Mouse (Mus musculus): ENCODE results near the gene Bsx. TPM values are rescaled to one million over a fixed set of nuclear protein-coding genes. Genes with fewer than 3 reads are reported as not detected.

The Bsx gene
- total RNA-seq, 2 experiments from 2014 or later = not detected

DNA sequence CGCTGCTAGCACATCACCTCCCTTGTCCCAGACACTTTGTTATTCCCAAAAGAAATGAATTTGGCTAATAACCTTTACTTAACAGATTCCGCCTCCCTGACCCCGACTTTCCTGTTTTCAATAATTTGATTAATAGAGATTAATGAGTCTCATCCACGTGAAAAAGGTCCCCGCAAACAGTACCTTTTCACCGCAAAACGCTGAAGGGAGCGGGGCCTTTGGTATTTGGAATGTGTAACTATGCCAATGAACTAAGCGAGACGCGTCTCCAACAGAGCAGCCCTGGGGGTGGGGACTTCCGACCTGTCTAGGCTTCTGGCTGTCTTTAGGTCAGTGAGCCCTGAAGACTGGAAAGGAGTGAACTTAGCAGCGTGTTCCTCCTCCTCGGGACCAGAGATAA lies 5.1 kb downstream of the Bsx start:
- ATAC-seq (replicated peaks; ENCODE audit: low FRiP score, poor library complexity, severe bottlenecking) = no peak

DNA sequence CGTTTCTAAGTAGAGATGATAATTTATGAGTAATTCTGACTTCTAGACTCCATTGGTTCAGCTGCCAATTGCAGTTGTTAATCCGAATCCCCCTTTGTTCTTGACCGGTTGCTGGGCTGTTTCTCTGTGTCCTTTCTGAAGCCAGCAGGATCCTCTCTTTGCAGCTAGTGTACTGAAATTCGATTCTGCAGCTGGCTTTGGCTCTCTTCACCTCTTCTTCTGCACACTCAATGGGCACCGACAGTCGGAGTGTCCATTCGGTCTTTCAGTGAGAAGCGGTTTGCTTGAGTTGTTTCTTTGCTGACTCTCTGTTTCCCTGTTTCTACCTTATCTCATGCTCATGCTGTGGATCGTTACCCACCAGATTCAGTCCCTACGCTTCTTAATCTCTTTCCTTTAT lies 11.7 kb downstream of the Bsx start:
- no peak for ATAC-seq (replicated peaks; ENCODE audit: low FRiP score, poor library complexity, severe bottlenecking)

DNA sequence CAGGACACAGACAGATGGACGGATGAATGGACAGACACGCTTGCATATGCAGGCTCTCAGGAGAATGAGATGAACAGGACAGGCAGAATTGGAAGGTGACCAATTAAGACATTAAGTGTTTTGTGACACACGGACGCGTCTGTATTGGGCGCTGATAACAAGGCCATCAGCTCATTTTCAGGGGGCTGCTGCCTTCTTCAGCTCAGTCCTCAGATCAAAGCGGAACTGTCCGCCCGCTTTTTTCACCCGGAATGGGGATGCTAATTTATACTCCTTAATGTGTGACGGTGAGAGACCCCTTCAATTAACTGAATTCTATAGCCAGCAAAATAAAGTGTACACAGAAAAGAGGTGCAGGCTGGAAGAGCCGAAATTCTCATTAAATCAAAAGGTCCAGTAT lies 15.5 kb downstream of the Bsx start:
- ATAC-seq (replicated peaks; ENCODE audit: low FRiP score, poor library complexity, severe bottlenecking) = no peak

DNA sequence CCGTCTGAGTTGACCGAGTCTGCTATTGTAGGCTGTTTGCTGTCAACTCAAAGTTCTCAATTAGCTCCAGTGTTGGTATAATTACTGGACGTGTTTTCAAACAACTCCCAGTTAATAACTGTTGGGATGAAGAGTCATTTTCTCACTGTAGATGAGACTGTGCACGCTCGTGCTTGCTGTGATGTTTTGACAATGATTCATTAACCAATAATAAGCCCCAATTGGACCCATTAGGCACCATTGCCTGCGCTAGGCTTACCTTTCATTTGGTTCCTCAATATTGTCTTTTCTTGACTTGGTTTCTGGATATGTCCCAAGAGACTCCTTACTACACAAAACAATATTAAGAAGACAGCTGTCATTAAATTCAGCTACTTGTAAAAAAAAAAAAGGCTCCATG lies 18.5 kb downstream of the Bsx start:
- ATAC-seq (replicated peaks; ENCODE audit: low FRiP score, poor library complexity, severe bottlenecking) = no peak

DNA sequence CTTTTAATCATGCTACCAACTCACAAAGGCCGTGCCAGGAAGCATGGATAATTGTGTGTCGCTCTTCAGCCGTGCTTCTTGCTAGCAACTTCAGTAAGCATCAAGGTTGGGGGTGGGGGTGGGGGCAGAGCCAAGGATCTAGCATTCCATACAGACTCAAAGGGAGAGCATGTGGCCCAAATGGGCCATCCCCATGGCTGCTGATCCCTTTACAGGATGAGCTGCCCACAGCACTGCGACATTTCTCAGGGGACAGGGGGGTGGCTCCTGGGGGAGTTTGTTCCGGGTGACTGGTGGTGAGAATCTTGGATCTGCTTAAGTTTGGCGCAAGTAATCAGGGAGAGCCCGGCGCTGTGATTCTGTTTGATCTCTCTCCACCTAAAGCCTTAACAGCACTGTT lies 33.5 kb downstream of the Bsx start:
- no peak for ATAC-seq (replicated peaks; ENCODE audit: low FRiP score, poor library complexity, severe bottlenecking)

DNA sequence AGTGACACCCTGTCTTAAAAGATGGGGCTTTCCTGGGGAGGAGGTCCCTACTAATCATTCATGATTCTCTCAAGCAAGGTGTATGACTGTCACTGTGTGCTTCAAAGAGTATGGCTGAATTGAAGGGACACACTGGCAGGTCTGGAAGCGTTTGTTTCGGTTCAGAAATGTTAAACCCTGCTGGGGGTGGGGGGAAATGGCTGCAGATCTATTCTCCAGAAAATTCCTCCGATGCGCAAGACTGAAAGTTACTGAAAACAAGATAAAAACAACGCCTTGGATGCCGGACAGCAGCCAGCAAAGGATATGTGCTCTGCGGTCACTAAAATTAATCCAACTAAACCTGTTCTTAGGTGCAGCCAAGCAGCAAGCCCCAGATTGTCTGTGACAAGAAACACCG lies 34.5 kb downstream of the Bsx start:
- no peak for ATAC-seq (replicated peaks; ENCODE audit: low FRiP score, poor library complexity, severe bottlenecking)

DNA sequence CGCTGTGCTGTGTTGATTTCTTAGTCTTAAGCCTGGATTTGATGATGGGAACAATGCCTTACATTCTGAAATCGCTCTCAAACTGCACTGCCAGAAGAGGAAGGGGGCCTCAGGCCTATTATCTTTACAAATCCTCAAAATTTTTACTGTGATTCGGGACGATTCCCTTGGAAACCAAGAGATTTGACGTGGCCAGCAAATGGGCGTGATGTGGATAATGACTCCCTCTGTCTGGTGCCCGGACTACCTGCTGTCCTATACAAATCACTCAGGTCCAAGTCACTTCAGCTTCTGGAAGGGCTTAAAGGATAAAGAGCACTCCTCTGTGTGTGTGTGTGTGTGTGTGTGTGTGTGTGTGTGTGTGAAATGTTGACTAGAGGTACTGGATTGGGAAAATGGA lies 35.0 kb downstream of the Bsx start:
- ATAC-seq (replicated peaks; ENCODE audit: low FRiP score, poor library complexity, severe bottlenecking) = no peak

DNA sequence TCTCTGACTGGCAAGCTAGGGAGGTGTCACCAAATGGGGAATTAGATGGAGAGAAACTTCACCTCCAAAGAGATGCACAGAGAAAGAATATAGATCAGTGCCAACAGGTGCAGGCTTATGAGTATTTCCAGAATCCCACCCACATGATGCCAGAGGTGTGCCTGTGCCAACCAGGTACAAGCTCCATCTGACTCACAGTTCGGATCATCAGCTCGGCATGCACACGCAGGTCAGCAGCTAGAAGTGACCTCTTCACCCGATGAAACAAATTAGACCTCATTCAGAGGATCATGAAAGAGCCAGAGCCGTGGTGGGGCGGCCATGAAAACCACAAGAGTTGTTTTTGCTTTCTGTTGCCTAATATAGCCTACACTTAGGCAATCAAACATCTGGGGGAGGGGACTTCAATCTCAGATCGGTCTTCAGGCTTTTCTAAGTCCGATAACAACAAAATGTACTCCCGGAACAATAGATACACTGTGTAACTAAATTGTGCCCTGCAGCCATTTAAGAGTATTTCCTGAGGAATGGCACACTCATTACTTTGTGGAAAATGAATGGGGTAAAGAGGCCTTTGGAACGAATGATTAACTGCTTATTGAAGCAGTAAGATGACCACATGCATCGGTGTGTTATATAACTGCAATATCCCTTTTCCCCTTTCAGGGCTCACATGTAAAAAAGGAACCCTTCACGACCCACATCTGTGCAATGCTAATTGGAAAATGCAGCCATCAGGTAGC lies 44.1 kb downstream of the Bsx start:
- ATAC-seq (replicated peaks; ENCODE audit: low FRiP score, poor library complexity, severe bottlenecking) = no peak

DNA sequence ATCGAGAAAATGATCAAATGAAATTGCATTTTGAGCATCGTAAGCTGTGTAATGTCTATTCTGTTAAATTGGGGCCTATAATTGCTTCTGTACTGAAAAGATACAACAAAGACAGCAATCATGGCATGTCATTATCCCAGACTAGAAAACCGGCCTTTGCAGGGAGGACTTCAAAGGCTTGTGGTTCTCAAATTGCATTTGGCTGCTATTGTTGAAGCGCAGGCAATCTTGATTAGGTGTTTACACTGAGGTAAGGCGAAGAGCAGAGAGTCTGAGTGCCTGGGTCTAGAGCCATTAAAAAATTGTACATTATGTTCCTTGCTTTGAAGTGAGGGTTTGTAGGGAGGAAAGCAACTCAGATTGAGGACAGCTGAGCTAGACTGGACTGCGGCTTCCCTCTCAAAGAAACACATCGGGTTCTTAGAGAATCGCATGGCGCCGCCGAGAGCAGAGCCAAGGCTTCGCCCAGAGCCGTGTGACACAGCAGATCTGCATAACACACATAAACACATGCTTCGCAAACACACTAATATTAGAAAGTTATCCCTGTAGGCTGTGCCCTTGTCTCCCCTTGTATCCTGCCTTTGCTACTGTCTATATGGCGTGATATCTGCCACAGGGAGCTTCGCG lies 53.5 kb downstream of the Bsx start:
- ATAC-seq (replicated peaks; ENCODE audit: low FRiP score, poor library complexity, severe bottlenecking) = no peak

Other genes starting within 250 kb of the Bsx start
- gene Gm21915, start 203.5 kb upstream of the Bsx start, total RNA-seq (2015; ENCODE audit: low replicate concordance) = not detected in 2 replicates
- not detected in 2 replicates for gene Gm21915, start 203.5 kb upstream of the Bsx start, total RNA-seq (2017; ENCODE audit: low replicate concordance)
- gene Clmp, start 188.2 kb upstream of the Bsx start, total RNA-seq (2015; ENCODE audit: low replicate concordance) = 0.84 TPM in 1 of 2 replicates, not detected in the other
- gene Clmp, start 188.2 kb upstream of the Bsx start, total RNA-seq (2017; ENCODE audit: low replicate concordance) = 0.26 TPM in 1 of 2 replicates, not detected in the other
- gene Hspa8, start 73.1 kb upstream of the Bsx start, total RNA-seq (2015; ENCODE audit: low replicate concordance) = 767 and 958 TPM in 2 replicates
- gene Hspa8, start 73.1 kb upstream of the Bsx start, total RNA-seq (2017; ENCODE audit: low replicate concordance) = 825 and 1,090 TPM in 2 replicates
- gene Jhy, start 90.0 kb downstream of the Bsx start, total RNA-seq (2015; ENCODE audit: low replicate concordance) = not detected in 2 replicates
- gene Jhy, start 90.0 kb downstream of the Bsx start, total RNA-seq (2017; ENCODE audit: low replicate concordance) = not detected in 2 replicates
- not detected in 2 replicates for gene Crtam, start 130.5 kb downstream of the Bsx start, total RNA-seq (2015; ENCODE audit: low replicate concordance)
- gene Crtam, start 130.5 kb downstream of the Bsx start, total RNA-seq (2017; ENCODE audit: low replicate concordance) = not detected in 2 replicates